Mouse (Mus musculus): ENCODE data around the gene Mettl2. TPM values are rescaled to one million over a fixed set of nuclear protein-coding genes. Genes with fewer than 3 reads are reported as not detected.

Gene Mettl2
- polyA plus RNA-seq, 1 experiment from 2014 or later: 57.2 TPM

DNA sequence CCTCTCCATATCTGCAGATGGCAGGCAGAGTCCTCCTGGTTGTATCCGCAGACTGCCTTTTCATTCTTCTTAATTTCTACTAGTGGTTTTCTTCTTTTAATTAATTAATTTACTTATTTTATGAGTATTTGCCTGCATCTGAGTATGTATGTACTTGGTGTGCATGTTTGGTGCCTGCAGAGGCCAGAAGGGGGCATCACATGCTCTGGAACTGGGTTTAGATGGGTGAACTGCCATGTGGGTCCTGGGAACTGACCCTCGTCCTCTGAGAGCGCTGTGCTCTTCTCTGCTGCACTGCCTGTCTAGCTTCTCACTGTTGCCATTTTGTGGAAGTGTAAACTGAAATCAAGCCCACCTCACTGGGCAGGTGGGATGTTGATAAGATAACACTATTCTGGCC, 58.5 kb downstream of the Mettl2 start:
- WGBS: 93% methylated on average over 3 of the region's 3 CpGs
- peaks cover 50% of the 10 kb centered on the region for H3K36me3 ChIP-seq (replicated peaks)
- peaks cover 21% of the 10 kb centered on the region for H3K4me1 ChIP-seq
- no peak for DNase-seq (ENCODE audit: low spot score)
- H3K9me3 ChIP-seq: no peaks in the 10 kb centered on the region
- H3K27ac ChIP-seq (replicated peaks): no peak overlapping the region
- H3K4me3 ChIP-seq: no peak overlapping the region
- no peaks in the 10 kb centered on the region for H3K27me3 ChIP-seq (replicated peaks; ENCODE audit: low read depth, poor library complexity, severe bottlenecking)

Other genes with a start within 250 kb of the Mettl2 start
- not detected in 2 replicates for gene Efcab3, start 62.8 kb upstream of the Mettl2 start, polyA plus RNA-seq (2016; fragmentation: Nextera tagmentation; extraction: Ambion mirVana)
- gene Gm10842, start 20.5 kb downstream of the Mettl2 start, polyA plus RNA-seq (2016; fragmentation: Nextera tagmentation; extraction: Ambion mirVana): not detected in 2 replicates
- gene Tlk2, start 52.4 kb downstream of the Mettl2 start, polyA plus RNA-seq (2016; fragmentation: Nextera tagmentation; extraction: Ambion mirVana): 23.5 and 28.4 TPM in 2 replicates
- gene Mrc2, start 166.2 kb downstream of the Mettl2 start, polyA plus RNA-seq (2016; fragmentation: Nextera tagmentation; extraction: Ambion mirVana): 26.9 and 27.6 TPM in 2 replicates